Mouse (Mus musculus) myocyte (in vitro differentiated cells): ENCODE measurements around the gene Cab39. TPM values are rescaled to one million over a fixed set of nuclear protein-coding genes. Genes with fewer than 3 reads are reported as not detected.

Source experiments
- H3K27me3 ChIP-seq: one replicate; pipeline ENCODE4 v1.6.1; 2011; ENCODE audit not compliant: control insufficient read depth, insufficient read depth, insufficient read length
- H3K36me3 ChIP-seq: one replicate; pipeline ENCODE4 v1.6.1; 2011; ENCODE audit not compliant: control insufficient read depth, insufficient read depth
- H3K4me2 ChIP-seq: one replicate; pipeline ENCODE4 v1.6.1; 2011; ENCODE audit warnings: low read depth, control low read depth
- H3K4me3 ChIP-seq: one replicate; pipeline ENCODE4 v1.5.1; 2011; ENCODE audit warnings: mild to moderate bottlenecking, control low read depth, moderate library complexity
- H3K79me2 ChIP-seq: one replicate; pipeline ENCODE4 v1.6.1; 2011; ENCODE audit not compliant: control insufficient read depth, insufficient read depth
- H3ac ChIP-seq: one replicate; pipeline ENCODE4 v1.6.1; 2011; ENCODE audit not compliant: control insufficient read depth, insufficient read length
- CEBPB ChIP-seq: IDR thresholded peaks from 2 replicates; pipeline ENCODE4 v1.6.1; 2011; ENCODE audit warnings: mild to moderate bottlenecking, moderate library complexity; ENCODE audit not compliant: poor library complexity, insufficient read depth, severe bottlenecking
- E2F4 ChIP-seq: IDR thresholded peaks from one replicate; pipeline ENCODE4 v1.6.1; 2011; ENCODE audit warnings: mild to moderate bottlenecking, control low read depth, moderate library complexity; ENCODE audit not compliant: insufficient read depth
- MAX ChIP-seq: IDR thresholded peaks from one replicate; pipeline ENCODE4 v1.6.1; 2011; ENCODE audit warnings: low read depth, mild to moderate bottlenecking, control low read depth
- MYOD1 ChIP-seq, 3 experiments: IDR thresholded peaks; one replicate each; pipeline ENCODE4 v1.6.1; 2011; ENCODE audit warnings: control low read depth in 2 of 3, low read depth in 2 of 3, mild to moderate bottlenecking in 2 of 3, moderate library complexity in 1 of 3; ENCODE audit not compliant: insufficient read length in 2 of 3, control insufficient read depth in 1 of 3
- MYOG ChIP-seq, 3 experiments: IDR thresholded peaks; one replicate each; pipeline ENCODE4 v1.6.1; 2011; ENCODE audit warnings: control low read depth in 2 of 3, low read depth in 2 of 3, mild to moderate bottlenecking in 2 of 3; ENCODE audit not compliant: insufficient read length in 2 of 3, control insufficient read depth in 1 of 3, insufficient read depth in 1 of 3
- POLR2A ChIP-seq: IDR thresholded peaks from one replicate; pipeline ENCODE4 v1.6.1; 2011; ENCODE audit warnings: low read depth, mild to moderate bottlenecking, control low read depth, moderate library complexity; ENCODE audit not compliant: insufficient read length
- POLR2AphosphoS2 ChIP-seq: IDR thresholded peaks from one replicate; pipeline ENCODE4 v1.6.1; 2011; ENCODE audit warnings: low read depth, control low read depth; ENCODE audit not compliant: insufficient read length
- REST ChIP-seq: IDR thresholded peaks from one replicate; pipeline ENCODE4 v1.6.1; 2011; ENCODE audit warnings: mild to moderate bottlenecking, control low read depth, moderate library complexity; ENCODE audit not compliant: insufficient read depth, insufficient read length
- SRF ChIP-seq: IDR thresholded peaks from one replicate; pipeline ENCODE4 v1.6.1; 2011; ENCODE audit warnings: low read depth; ENCODE audit not compliant: control insufficient read depth, insufficient read length
- TCF12 ChIP-seq: IDR thresholded peaks from one replicate; pipeline ENCODE4 v1.6.1; 2011; ENCODE audit warnings: mild to moderate bottlenecking, control low read depth; ENCODE audit not compliant: poor library complexity, insufficient read depth, severe bottlenecking
- TCF3 ChIP-seq: IDR thresholded peaks from one replicate; pipeline ENCODE4 v1.6.1; 2011; ENCODE audit warnings: low read depth, control low read depth; ENCODE audit not compliant: insufficient read length
- USF1 ChIP-seq: IDR thresholded peaks from one replicate; pipeline ENCODE4 v1.6.1; 2011; ENCODE audit warnings: low read depth, mild to moderate bottlenecking, control low read depth, moderate library complexity
- polyA plus RNA-seq: library from polyadenylated mRNA; unstranded; fragments of >200 nt; fragmentation: generic; extraction: Trizol; gene quantifications from one replicate; pipeline ENCODE4 v1.2.1, GENCODE M21; 2012; ENCODE audit warnings: missing spikeins

Cab39 gene
- polyA plus RNA-seq, 1 experiment, result 29.0 TPM

DNA sequence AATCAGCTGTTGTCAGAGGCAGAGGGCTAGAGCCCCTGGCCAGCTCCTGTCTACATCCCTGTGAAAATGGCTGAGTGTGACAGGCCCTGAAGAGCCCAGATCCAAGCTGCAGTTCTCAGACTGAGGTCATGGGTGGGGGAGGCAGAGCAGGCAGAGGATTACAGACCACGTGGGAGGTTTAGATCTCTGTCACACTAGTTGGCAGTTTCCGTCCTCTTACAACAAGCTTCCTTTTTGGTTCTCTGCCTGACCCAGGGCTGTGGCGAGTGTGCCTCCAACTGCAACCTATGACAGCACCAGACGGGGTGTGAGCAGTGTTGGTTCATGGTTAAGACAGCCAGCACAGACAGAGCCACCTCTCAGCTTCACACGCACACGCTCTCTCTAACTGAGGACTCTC is 41.7 kb upstream of the Cab39 start:
- Histone ChIP-seq H3K79me2 (no peaks in the 10 kb centered on the region), H3K4me2 (no peak overlapping the region), H3K4me3 (no peak overlapping the region), H3K36me3 (no peaks in the 10 kb centered on the region), H3ac (no peak overlapping the region), H3K27me3 (no peaks in the 10 kb centered on the region)
- TF ChIP-seq POLR2AphosphoS2 (no peak), MYOD1 (IDR thresholded peaks at IDR 0.05; ENCODE audit: control insufficient read depth in 1 of 3, insufficient read length in 2 of 3, low read depth in 2 of 3) (no peak), CEBPB (no peak), POLR2A (no peak), MAX (no peak), SRF (no peak), USF1 (no peak), MYOG (IDR thresholded peaks at IDR 0.05; ENCODE audit: control insufficient read depth in 1 of 3, insufficient read depth in 1 of 3, insufficient read length in 2 of 3, low read depth in 2 of 3) (no peak), TCF12 (no peak), E2F4 (no peak), TCF3 (no peak), REST (no peak)

DNA sequence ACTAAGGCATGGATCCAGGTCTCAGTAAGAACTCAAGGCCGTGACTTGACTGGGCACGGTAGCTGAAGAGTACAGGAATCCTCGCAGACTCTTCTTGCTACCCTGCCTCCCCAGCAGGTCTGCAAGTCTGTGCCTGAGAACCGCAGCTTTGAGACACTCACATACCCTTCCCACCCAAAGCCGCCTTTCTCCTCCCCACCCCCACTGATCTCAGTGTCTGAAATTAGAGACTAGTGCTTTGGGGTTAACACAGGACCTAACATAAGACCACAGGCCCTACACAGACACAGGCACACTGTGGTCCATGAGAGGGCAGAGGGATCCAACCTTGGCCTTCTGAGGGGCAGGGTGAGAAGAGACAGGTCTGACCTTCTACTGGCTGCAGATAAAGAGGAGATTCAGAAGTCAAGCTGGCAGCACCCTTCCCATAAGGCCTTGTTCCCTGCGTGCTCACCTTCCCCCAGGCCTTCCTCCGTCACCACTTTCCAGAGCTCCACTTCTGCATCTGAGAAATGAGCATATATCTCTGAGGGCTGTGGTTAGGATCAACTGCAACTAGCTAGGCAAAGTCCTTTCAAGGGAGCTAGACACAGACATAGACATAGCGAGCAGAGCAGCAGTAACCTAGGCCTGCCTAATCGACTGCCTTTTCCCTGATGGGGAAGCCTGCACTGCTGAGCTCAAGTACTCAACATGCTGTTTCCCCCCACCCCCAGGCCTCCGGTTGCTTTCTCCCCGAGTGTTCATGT is 41.1 kb upstream of the Cab39 start:
- no peaks in the 10 kb centered on the region for H3K36me3 ChIP-seq
- H3K79me2 ChIP-seq, result no peaks in the 10 kb centered on the region
- no peaks in the 10 kb centered on the region for H3K27me3 ChIP-seq
- no peak for TF ChIP-seq E2F4
- TF ChIP-seq REST, result no peak
- TF ChIP-seq USF1, result no peak
- TF ChIP-seq POLR2A, result no peak
- no peak for TF ChIP-seq CEBPB
- no peak for TF ChIP-seq POLR2AphosphoS2
- no peak for TF ChIP-seq SRF
- TF ChIP-seq TCF3, result no peak
- no peak for TF ChIP-seq TCF12
- TF ChIP-seq MYOG (IDR thresholded peaks at IDR 0.05; ENCODE audit: control insufficient read depth in 1 of 3, insufficient read depth in 1 of 3, insufficient read length in 2 of 3, low read depth in 2 of 3), result no peak
- no peak for TF ChIP-seq MAX
- no peak for TF ChIP-seq MYOD1 (IDR thresholded peaks at IDR 0.05; ENCODE audit: control insufficient read depth in 1 of 3, insufficient read length in 2 of 3, low read depth in 2 of 3)
- H3K4me2 ChIP-seq, result no peak overlapping the region
- no peak overlapping the region for H3K4me3 ChIP-seq
- H3ac ChIP-seq, result no peak overlapping the region

DNA sequence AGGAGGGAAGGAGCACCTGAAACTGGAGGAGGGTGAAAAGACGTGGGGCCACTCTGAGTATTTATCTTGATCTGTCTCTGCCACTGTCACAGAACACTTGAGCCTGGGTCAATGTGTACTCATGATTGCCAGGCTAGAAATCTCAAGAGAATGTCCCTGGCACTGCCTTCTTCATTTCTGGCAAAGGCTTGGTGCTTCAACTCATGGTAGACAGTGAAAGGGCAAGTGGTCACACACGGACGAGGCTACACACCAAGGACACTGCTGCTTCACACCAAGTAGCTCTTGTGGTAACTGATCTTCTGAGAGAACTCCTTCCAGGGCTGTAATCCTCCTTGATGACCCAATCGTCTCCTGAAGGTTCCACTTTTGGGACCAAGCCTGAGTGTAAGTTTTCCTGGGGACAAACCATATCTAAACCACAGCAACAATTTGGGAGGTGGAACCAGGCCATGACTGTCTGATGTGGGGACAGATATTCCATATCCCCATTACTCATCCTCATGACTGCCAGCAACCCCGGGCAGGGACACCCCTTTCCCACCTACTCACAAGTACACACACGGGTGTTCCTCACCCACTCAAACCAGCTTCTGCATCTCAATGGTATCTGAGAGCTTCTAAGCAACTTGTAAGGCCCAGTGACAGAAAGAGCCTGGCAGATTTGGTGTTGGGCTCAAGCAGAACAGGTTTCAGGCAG is 35.6 kb upstream of the Cab39 start:
- Histone ChIP-seq H3K79me2 (no peaks in the 10 kb centered on the region), H3K4me3 (no peak overlapping the region), H3K36me3 (no peaks in the 10 kb centered on the region), H3ac (no peak overlapping the region), H3K4me2 (peak overlapping the region; percentile 30), H3K27me3 (no peaks in the 10 kb centered on the region)
- no peak for TF ChIP-seq TCF12
- no peak for TF ChIP-seq POLR2A
- no peak for TF ChIP-seq CEBPB
- no peak for TF ChIP-seq REST
- TF ChIP-seq POLR2AphosphoS2, result no peak
- TF ChIP-seq USF1, result no peak
- no peak for TF ChIP-seq MYOD1 (IDR thresholded peaks at IDR 0.05; ENCODE audit: control insufficient read depth in 1 of 3, insufficient read length in 2 of 3, low read depth in 2 of 3)
- no peak for TF ChIP-seq E2F4
- no peak for TF ChIP-seq TCF3

DNA sequence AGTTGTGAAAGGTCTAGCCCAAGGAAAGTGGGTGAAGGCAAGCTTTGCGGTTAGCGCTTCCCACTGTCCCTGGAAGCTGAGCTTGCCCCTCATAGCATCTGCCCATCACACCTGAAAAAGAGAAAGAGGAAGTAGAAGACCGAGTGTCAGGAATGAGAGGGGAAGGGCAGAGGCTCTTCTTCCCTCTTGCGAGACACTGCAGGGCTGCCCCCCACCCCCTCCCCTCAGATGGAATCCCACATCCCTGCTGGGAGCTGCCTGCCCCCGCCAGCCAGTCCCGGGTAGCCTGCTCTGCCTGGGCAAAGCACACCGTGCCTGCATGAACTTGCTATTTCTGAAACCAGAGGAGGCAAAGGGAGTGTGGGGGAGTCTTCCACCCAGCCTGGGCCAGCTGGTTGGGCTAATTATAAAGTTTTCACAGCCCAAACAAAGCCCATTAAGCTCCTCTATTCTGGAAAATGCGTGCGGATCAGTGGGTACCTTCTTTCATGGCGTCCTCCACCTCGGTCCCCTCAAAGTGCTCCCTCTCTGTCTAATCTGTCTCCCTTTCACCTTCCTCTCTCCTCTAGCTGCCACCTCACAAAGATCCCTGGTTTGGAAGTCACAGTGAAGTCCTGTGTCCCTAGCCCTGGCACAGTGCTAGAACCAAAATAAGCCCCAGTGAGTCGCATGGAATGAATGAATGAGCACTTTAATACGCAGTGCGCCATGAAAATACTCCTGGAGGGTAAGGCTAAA is 34.8 kb upstream of the Cab39 start:
- H3K36me3 ChIP-seq, result no peaks in the 10 kb centered on the region
- no peak overlapping the region for H3K4me3 ChIP-seq
- H3K79me2 ChIP-seq, result no peaks in the 10 kb centered on the region
- H3K4me2 ChIP-seq, result peak overlapping the region; percentile 31
- no peak overlapping the region for H3ac ChIP-seq
- no peaks in the 10 kb centered on the region for H3K27me3 ChIP-seq
- TF ChIP-seq POLR2A (no peak), MYOD1 (IDR thresholded peaks at IDR 0.05; ENCODE audit: control insufficient read depth in 1 of 3, insufficient read length in 2 of 3, low read depth in 2 of 3) (peak in 1 of 3 experiments; percentile 39), E2F4 (no peak), MAX (no peak), REST (no peak), SRF (no peak), USF1 (no peak), TCF12 (no peak), POLR2AphosphoS2 (no peak), TCF3 (no peak), CEBPB (no peak), MYOG (IDR thresholded peaks at IDR 0.05; ENCODE audit: control insufficient read depth in 1 of 3, insufficient read depth in 1 of 3, insufficient read length in 2 of 3, low read depth in 2 of 3) (peak in 2 of 3 experiments; percentile 1 to 40)
